Mouse (Mus musculus): ENCODE results near the gene Unc13d.

DNA sequence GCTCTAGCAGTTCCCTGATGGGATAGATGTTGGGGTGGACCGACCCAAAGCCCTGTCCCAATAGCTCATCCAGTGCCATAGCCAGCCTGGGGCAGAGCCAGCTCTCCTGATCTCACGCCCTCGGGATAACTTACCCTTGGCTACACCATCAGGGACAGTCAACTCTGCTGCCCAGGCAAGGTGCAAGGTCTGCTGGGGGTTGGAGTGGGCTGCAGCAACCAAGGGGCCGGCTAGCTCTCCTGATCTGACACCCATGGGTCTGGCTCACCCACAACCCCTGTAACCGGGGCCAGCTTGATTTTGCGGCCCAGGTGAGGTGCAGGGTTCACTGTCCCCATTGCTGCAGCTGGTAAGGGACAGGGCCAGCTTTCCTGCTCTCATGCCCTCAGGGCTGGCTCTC is 13.8 kb upstream of the Unc13d start:
- TF ChIP-seq CTCF (IDR thresholded peaks at IDR 0.05; ENCODE audit: extremely low read depth, insufficient read length, insufficient replicate concordance, low read depth, low read length) (no peak), POLR2A (IDR thresholded peaks at IDR 0.05; ENCODE audit: low read depth, low read length) (no peak)
